Mouse (Mus musculus): ENCODE results near the gene Car5b. TPM values are rescaled to one million over a fixed set of nuclear protein-coding genes. Genes with fewer than 3 reads are reported as not detected.

Car5b gene
- total and polyA plus RNA-seq, 3 experiments, result 0.31 to 0.50 TPM; not detected in 1

GRCm38 (mm10) chrX:163981092-163981491 lies 46.7 kb downstream of the Car5b start:
- Histone ChIP-seq H3K4me1 (ENCODE audit: control insufficient read depth in 1 of 2, insufficient read depth in 2 of 2, low read length in 2 of 2) (peaks cover 0 to 6% of the 10 kb centered on the region in 2 experiments; a peak in 1 of 4 replicates), H3K4me3 (ENCODE audit: control insufficient read depth in 1 of 2, insufficient read depth in 1 of 2, low read depth in 2 of 2, low read length in 2 of 2) (no peak overlapping the region), H3K36me3 (ENCODE audit: control insufficient read depth in 1 of 2, insufficient read depth in 2 of 2, low read length in 2 of 2) (no peaks in the 10 kb centered on the region), H3K9me3 (replicated peaks; ENCODE audit: insufficient read depth, low read length) (no peaks in the 10 kb centered on the region), H3K27ac (ENCODE audit: control insufficient read depth, low read depth, low read length) (no peak overlapping the region), H3K27me3 (ENCODE audit: control insufficient read depth in 1 of 2, insufficient read depth in 2 of 2, low read length in 2 of 2) (no peaks in the 10 kb centered on the region; a peak in 1 of 4 replicates), H3K79me2 (ENCODE audit: control insufficient read depth, insufficient read depth, low read length, poor library complexity) (no peaks in the 10 kb centered on the region), H3K9ac (ENCODE audit: control insufficient read depth, low read depth, low read length, poor library complexity, severe bottlenecking) (no peak overlapping the region)
- no peak for TF ChIP-seq RCOR1 (IDR thresholded peaks at IDR 0.05; ENCODE audit: low read depth, low read length)
- 0 out of 2 replicates have a peak, but pooled peaks have one; percentile 24 for TF ChIP-seq ELF1 (IDR thresholded peaks at IDR 0.05; ENCODE audit: low read depth, low read length)
- peak in 1 of 2 experiments; percentile 54; a peak in 1 of 4 replicates for TF ChIP-seq EP300 (IDR thresholded peaks at IDR 0.05; ENCODE audit: low read depth in 1 of 2, low read length in 2 of 2)
- TF ChIP-seq GATA1 (IDR thresholded peaks at IDR 0.05; ENCODE audit: low read depth, low read length), result peak; percentile 37
- DNase-seq (ENCODE audit: low read depth, low spot score), result peak; percentile 63

- H3K27ac ChIP-seq (ENCODE audit: control insufficient read depth, low read depth, low read length), result peak within 1 kb of the TSS; percentile 99
- no peaks in the 10 kb centered on the region for H3K27me3 ChIP-seq (ENCODE audit: control insufficient read depth in 1 of 2, insufficient read depth in 2 of 2, low read length in 2 of 2)
- peaks cover 6 to 9% of the 10 kb centered on the region in 2 experiments; a peak in 3 of 4 replicates for H3K4me1 ChIP-seq (ENCODE audit: control insufficient read depth in 1 of 2, insufficient read depth in 2 of 2, low read length in 2 of 2)
- H3K4me3 ChIP-seq (ENCODE audit: control insufficient read depth in 1 of 2, insufficient read depth in 1 of 2, low read depth in 2 of 2, low read length in 2 of 2), result peak within 1 kb of the TSS; percentile 89 to 94
- peak; percentile 98 for DNase-seq (ENCODE audit: low read depth, low spot score)
- no peaks in the 10 kb centered on the region for H3K9me3 ChIP-seq (replicated peaks; ENCODE audit: insufficient read depth, low read length)
- peaks cover 26 to 32% of the 10 kb centered on the region in 2 experiments for H3K36me3 ChIP-seq (ENCODE audit: control insufficient read depth in 1 of 2, insufficient read depth in 2 of 2, low read length in 2 of 2)
- peaks cover 26% of the 10 kb centered on the region for H3K79me2 ChIP-seq (ENCODE audit: control insufficient read depth, insufficient read depth, low read length, poor library complexity)
- peak within 1 kb of the TSS; percentile 98 for H3K9ac ChIP-seq (ENCODE audit: control insufficient read depth, low read depth, low read length, poor library complexity, severe bottlenecking)
- TF ChIP-seq RAD21 (IDR thresholded peaks at IDR 0.05; ENCODE audit: low read depth, low read length) (no peak), HCFC1 (IDR thresholded peaks at IDR 0.05; ENCODE audit: low read depth, low read length) (peak; percentile 81), E2F4 (IDR thresholded peaks at IDR 0.05; ENCODE audit: borderline replicate concordance, low read depth, low read length) (no peak), TCF12 (IDR thresholded peaks at IDR 0.05; ENCODE audit: low read depth, low read length) (peak; percentile 44), MXI1 (IDR thresholded peaks at IDR 0.05; ENCODE audit: low read depth, low read length) (peak; percentile 83), TBP (IDR thresholded peaks at IDR 0.05; ENCODE audit: low read depth, low read length) (peak; percentile 87), NELFE (IDR thresholded peaks at IDR 0.05; ENCODE audit: low read depth, low read length) (peak; percentile 93), UBTF (IDR thresholded peaks at IDR 0.05; ENCODE audit: borderline replicate concordance, insufficient read depth, low read depth, low read length) (no peak), BHLHE40 (IDR thresholded peaks at IDR 0.05; ENCODE audit: borderline replicate concordance, low read depth, low read length) (no peak), POLR2AphosphoS2 (IDR thresholded peaks at IDR 0.05; ENCODE audit: low read length) (peak; percentile 92), NRF1 (IDR thresholded peaks at IDR 0.05; ENCODE audit: insufficient read depth, low read depth, low read length, poor library complexity, severe bottlenecking) (0 out of 2 replicates have a peak, but pooled peaks have one; percentile 10), SIN3A (IDR thresholded peaks at IDR 0.05; ENCODE audit: low read length) (peak; percentile 75), ZC3H11A (IDR thresholded peaks at IDR 0.05; ENCODE audit: low read depth, low read length) (no peak), MYC (IDR thresholded peaks at IDR 0.05; ENCODE audit: low read depth, low read length) (peak; percentile 82; the same call in 1 of the 2 replicates), EP300 (IDR thresholded peaks at IDR 0.05; ENCODE audit: low read depth in 1 of 2, low read length in 2 of 2) (peak in 1 of 2 experiments; percentile 12; a peak in 1 of 4 replicates), JUND (IDR thresholded peaks at IDR 0.05; ENCODE audit: low read depth, low read length) (no peak), POLR2AphosphoS5 (IDR thresholded peaks at IDR 0.05; ENCODE audit: borderline replicate concordance, low read depth, low read length) (no peak), ZMIZ1 (IDR thresholded peaks at IDR 0.05; ENCODE audit: low read depth, low read length) (peak; percentile 64), GABPA (IDR thresholded peaks at IDR 0.05; ENCODE audit: low read depth, low read length) (no peak), ELF1 (IDR thresholded peaks at IDR 0.05; ENCODE audit: low read depth, low read length) (peak; percentile 61; the same call in 1 of the 2 replicates), MAX (IDR thresholded peaks at IDR 0.05; ENCODE audit: low read length) (peak; percentile 80), CHD2 (IDR thresholded peaks at IDR 0.05; ENCODE audit: low read length) (no peak), KAT2A (conservative IDR thresholded peaks at IDR 0.05; ENCODE audit: low read depth, low read length) (peak; percentile 53; the same call in 1 of the 2 replicates), GATA1 (IDR thresholded peaks at IDR 0.05; ENCODE audit: low read depth, low read length) (no peak), MEF2A (IDR thresholded peaks at IDR 0.05; ENCODE audit: extremely low read depth, insufficient replicate concordance, low read depth, low read length, poor library complexity, severe bottlenecking) (no peak), ETS1 (IDR thresholded peaks at IDR 0.05; ENCODE audit: low read depth, low read length) (0 out of 2 replicates have a peak, but pooled peaks have one; percentile 11), POLR2A (IDR thresholded peaks at IDR 0.05; ENCODE audit: control insufficient read depth in 1 of 2, insufficient read depth in 1 of 2, low read depth in 1 of 2, low read length in 2 of 2, poor library complexity in 1 of 2) (peak; percentile 73 to 80; a peak in 3 of 4 replicates), CHD1 (IDR thresholded peaks at IDR 0.05; ENCODE audit: low read depth, low read length) (no peak), MYB (IDR thresholded peaks at IDR 0.05; ENCODE audit: low read depth, low read length) (no peak), CTCF (IDR thresholded peaks at IDR 0.05 in 2 of 3, conservative IDR thresholded peaks at IDR 0.05 in 1 of 3; ENCODE audit: control insufficient read depth in 1 of 3, insufficient read depth in 1 of 3, low read depth in 2 of 3, low read length in 3 of 3, poor library complexity in 1 of 3, severe bottlenecking in 1 of 3) (no peak)
These were observed 69.3 kb downstream of the Car5b start, which contains the start of gene Zrsr2 for GRCm38 (mm10) chrX:163958467-163958875. Zrsr2 (minus strand) TSS chrX:163958661.
